Mouse (Mus musculus): ENCODE data around the gene Zglp1. TPM values are rescaled to one million over a fixed set of nuclear protein-coding genes. Genes with fewer than 3 reads are reported as not detected.

Gene Zglp1
- polyA plus RNA-seq, 1 experiment from 2014 or later = 1.3 TPM

GRCm38 (mm10) chr9:21022288-21022687 is 44.6 kb downstream of the Zglp1 start:
- ATAC-seq (ENCODE audit: low FRiP score, low read depth) = no peak
- no peak overlapping the region for H3K9ac ChIP-seq
- no peak overlapping the region for H3K27ac ChIP-seq
- H3K27me3 ChIP-seq = peaks cover 38% of the 10 kb centered on the region
- 54% methylated on average over 6 of the region's 6 CpGs for WGBS
- no peaks in the 10 kb centered on the region for H3K9me3 ChIP-seq
- H3K4me1 ChIP-seq = no peaks in the 10 kb centered on the region
- no peak overlapping the region for H3K4me2 ChIP-seq (replicated peaks)
- H3K4me3 ChIP-seq = no peak overlapping the region
- no peaks in the 10 kb centered on the region for H3K36me3 ChIP-seq

- Histone ChIP-seq H3K36me3 (no peaks in the 10 kb centered on the region), H3K9ac (no peak overlapping the region), H3K27me3 (peaks cover 40% of the 10 kb centered on the region), H3K4me3 (no peak overlapping the region), H3K4me1 (no peaks in the 10 kb centered on the region), H3K9me3 (no peaks in the 10 kb centered on the region), H3K27ac (no peak overlapping the region), H3K4me2 (replicated peaks) (no peak overlapping the region)
- ATAC-seq (ENCODE audit: low FRiP score, low read depth) = no peak
- 76% methylated on average over 3 of the region's 3 CpGs for WGBS
These were observed 45.5 kb downstream of the Zglp1 start for GRCm38 (mm10) chr9:21021363-21021762.

- H3K9ac ChIP-seq = no peak overlapping the region; the same call in 1 of the 2 replicates
- 76% methylated on average over 2 of the region's 2 CpGs for WGBS
- no peak overlapping the region for H3K4me3 ChIP-seq
- no peaks in the 10 kb centered on the region for H3K36me3 ChIP-seq
- H3K27me3 ChIP-seq = peaks cover 60% of the 10 kb centered on the region
- H3K4me2 ChIP-seq (replicated peaks) = no peak overlapping the region
- no peak for ATAC-seq (ENCODE audit: low FRiP score, low read depth)
- H3K9me3 ChIP-seq = no peaks in the 10 kb centered on the region
- no peak overlapping the region for H3K27ac ChIP-seq
- peaks cover 14% of the 10 kb centered on the region for H3K4me1 ChIP-seq
These were observed 48.3 kb downstream of the Zglp1 start for GRCm38 (mm10) chr9:21018600-21018999.

GRCm38 (mm10) chr9:21017177-21017575 is 49.7 kb downstream of the Zglp1 start:
- H3K9ac ChIP-seq = no peak overlapping the region
- H3K27ac ChIP-seq = no peak overlapping the region
- WGBS = 23% methylated on average over 4 of the region's 4 CpGs
- H3K4me1 ChIP-seq = peaks cover 14% of the 10 kb centered on the region
- ATAC-seq (ENCODE audit: low FRiP score, low read depth) = no peak
- H3K9me3 ChIP-seq = no peaks in the 10 kb centered on the region
- peak overlapping the region; percentile 43 for H3K4me3 ChIP-seq
- peaks cover 68% of the 10 kb centered on the region for H3K27me3 ChIP-seq
- H3K36me3 ChIP-seq = no peaks in the 10 kb centered on the region
- peak overlapping the region; percentile 63 for H3K4me2 ChIP-seq (replicated peaks)

- WGBS = 4% methylated on average over 17 of the region's 17 CpGs
- Histone ChIP-seq H3K36me3 (no peaks in the 10 kb centered on the region), H3K4me1 (peaks cover 14% of the 10 kb centered on the region), H3K9ac (peak overlapping the region; percentile 55; the same call in 1 of the 2 replicates), H3K9me3 (no peaks in the 10 kb centered on the region), H3K27ac (no peak overlapping the region), H3K4me2 (replicated peaks) (peak overlapping the region; percentile 63), H3K27me3 (peaks cover 70% of the 10 kb centered on the region), H3K4me3 (peak overlapping the region; percentile 43)
- ATAC-seq (ENCODE audit: low FRiP score, low read depth) = 0 out of 2 replicates have a peak, but pooled peaks have one; percentile 10
These were observed 50.3 kb downstream of the Zglp1 start for GRCm38 (mm10) chr9:21016331-21017176.

- H3K27ac ChIP-seq = no peak within 1 kb of the TSS
- peak; percentile 46; the same call in 1 of the 2 replicates for ATAC-seq (ENCODE audit: low FRiP score, low read depth)
- peak within 1 kb of the TSS; percentile 43 for H3K4me3 ChIP-seq
- no peaks in the 10 kb centered on the region for H3K36me3 ChIP-seq
- H3K9me3 ChIP-seq = no peaks in the 10 kb centered on the region
- peaks cover 14% of the 10 kb centered on the region for H3K4me1 ChIP-seq
- peak within 1 kb of the TSS; percentile 63 for H3K4me2 ChIP-seq (replicated peaks)
- peak within 1 kb of the TSS; percentile 55 for H3K9ac ChIP-seq
- WGBS = 1% methylated on average over 30 of the region's 30 CpGs
- peaks cover 70% of the 10 kb centered on the region for H3K27me3 ChIP-seq
These were observed 51.2 kb downstream of the Zglp1 start, which contains the start of gene Icam1 for GRCm38 (mm10) chr9:21015571-21016130. Icam1 (plus strand) TSS chr9:21015985.

- H3K36me3 ChIP-seq = no peaks in the 10 kb centered on the region
- H3K4me2 ChIP-seq (replicated peaks) = peak overlapping the region; percentile 63
- 2% methylated on average over 29 of the region's 29 CpGs for WGBS
- no peak for ATAC-seq (ENCODE audit: low FRiP score, low read depth)
- peak overlapping the region; percentile 55 for H3K9ac ChIP-seq
- H3K27me3 ChIP-seq = peaks cover 67% of the 10 kb centered on the region
- peak overlapping the region; percentile 43 for H3K4me3 ChIP-seq
- H3K27ac ChIP-seq = no peak overlapping the region
- H3K9me3 ChIP-seq = no peaks in the 10 kb centered on the region
- H3K4me1 ChIP-seq = peaks cover 14% of the 10 kb centered on the region
These were observed 52.0 kb downstream of the Zglp1 start for GRCm38 (mm10) chr9:21014691-21015570.

MicroRNAs within 50 kb of the gene (microRNA counts, 519-probe panel; counts per million panel counts)
- microRNA mmu-miR-1900 = 3,351 counts per million, percentile 58 among the panel's probes with 10 or more counts

Small RNA genes within 50 kb of the gene (microRNA-seq; reads per million reads assigned to microRNA genes)
- gene Mir1900 (not detected), gene Mir7082 (0.52 reads per million)

Other genes starting within 250 kb of the Zglp1 start
- not detected in 2 replicates for gene Rdh8, start 248.6 kb downstream of the Zglp1 start, polyA plus RNA-seq (2015; fragmentation: Nextera tagmentation; extraction: Ambion mirVana)
- gene A230050P20Rik, start 198.5 kb downstream of the Zglp1 start, polyA plus RNA-seq (2015; fragmentation: Nextera tagmentation; extraction: Ambion mirVana) = 4.6 and 5.6 TPM in 2 replicates
- gene Angptl6, start 187.4 kb downstream of the Zglp1 start, polyA plus RNA-seq (2015; fragmentation: Nextera tagmentation; extraction: Ambion mirVana) = 2.9 and 3.3 TPM in 2 replicates
- gene Ppan, start 178.9 kb downstream of the Zglp1 start, polyA plus RNA-seq (2015; fragmentation: Nextera tagmentation; extraction: Ambion mirVana) = 85.9 and 91.3 TPM in 2 replicates
- gene Eif3g, start 168.5 kb downstream of the Zglp1 start, polyA plus RNA-seq (2015; fragmentation: Nextera tagmentation; extraction: Ambion mirVana) = 329 and 337 TPM in 2 replicates
- gene Dnmt1, start 107.2 kb downstream of the Zglp1 start, polyA plus RNA-seq (2015; fragmentation: Nextera tagmentation; extraction: Ambion mirVana) = 97.6 and 104 TPM in 2 replicates
- gene S1pr2, start 90.3 kb downstream of the Zglp1 start, polyA plus RNA-seq (2015; fragmentation: Nextera tagmentation; extraction: Ambion mirVana) = 60.3 and 66.9 TPM in 2 replicates
- gene Mrpl4, start 64.4 kb downstream of the Zglp1 start, polyA plus RNA-seq (2015; fragmentation: Nextera tagmentation; extraction: Ambion mirVana) = 131 and 133 TPM in 2 replicates
- gene Icam1, start 51.1 kb downstream of the Zglp1 start, polyA plus RNA-seq (2015; fragmentation: Nextera tagmentation; extraction: Ambion mirVana) = 12.3 and 13.9 TPM in 2 replicates
- gene Icam4, start 37.7 kb downstream of the Zglp1 start, polyA plus RNA-seq (2015; fragmentation: Nextera tagmentation; extraction: Ambion mirVana) = 0.62 and 2.2 TPM in 2 replicates
- 0.05 and 0.08 TPM in 2 replicates for gene Icam5, start 35.0 kb downstream of the Zglp1 start, polyA plus RNA-seq (2015; fragmentation: Nextera tagmentation; extraction: Ambion mirVana)
- 0.59 and 0.88 TPM in 2 replicates for gene Gm49373, start 6.0 kb upstream of the Zglp1 start, polyA plus RNA-seq (2015; fragmentation: Nextera tagmentation; extraction: Ambion mirVana)
- gene Fdx1l, start 6.5 kb upstream of the Zglp1 start, polyA plus RNA-seq (2015; fragmentation: Nextera tagmentation; extraction: Ambion mirVana) = 54.8 and 61.6 TPM in 2 replicates
- gene Gm38431, start 24.9 kb upstream of the Zglp1 start, polyA plus RNA-seq (2015; fragmentation: Nextera tagmentation; extraction: Ambion mirVana) = 1.8 and 2.1 TPM in 2 replicates
- 55.0 and 63.2 TPM in 2 replicates for gene Raver1, start 24.9 kb upstream of the Zglp1 start, polyA plus RNA-seq (2015; fragmentation: Nextera tagmentation; extraction: Ambion mirVana)
- gene Tyk2, start 64.2 kb upstream of the Zglp1 start, polyA plus RNA-seq (2015; fragmentation: Nextera tagmentation; extraction: Ambion mirVana) = 13.7 and 16.5 TPM in 2 replicates
- 320 and 346 TPM in 2 replicates for gene Cdc37, start 82.9 kb upstream of the Zglp1 start, polyA plus RNA-seq (2015; fragmentation: Nextera tagmentation; extraction: Ambion mirVana)
- 5.4 and 6.1 TPM in 2 replicates for gene Pde4a, start 98.6 kb upstream of the Zglp1 start, polyA plus RNA-seq (2015; fragmentation: Nextera tagmentation; extraction: Ambion mirVana)
- gene Keap1, start 172.3 kb upstream of the Zglp1 start, polyA plus RNA-seq (2015; fragmentation: Nextera tagmentation; extraction: Ambion mirVana) = 79.7 and 82.5 TPM in 2 replicates
- 0.77 and 0.83 TPM in 2 replicates for gene S1pr5, start 181.3 kb upstream of the Zglp1 start, polyA plus RNA-seq (2015; fragmentation: Nextera tagmentation; extraction: Ambion mirVana)
- gene Atg4d, start 198.2 kb upstream of the Zglp1 start, polyA plus RNA-seq (2015; fragmentation: Nextera tagmentation; extraction: Ambion mirVana) = 31.4 and 32.8 TPM in 2 replicates
- 16.2 and 18.3 TPM in 2 replicates for gene Kri1, start 220.9 kb upstream of the Zglp1 start, polyA plus RNA-seq (2015; fragmentation: Nextera tagmentation; extraction: Ambion mirVana)
- gene Cdkn2d, start 224.3 kb upstream of the Zglp1 start, polyA plus RNA-seq (2015; fragmentation: Nextera tagmentation; extraction: Ambion mirVana) = 51.2 and 51.6 TPM in 2 replicates
- gene Ap1m2, start 245.2 kb upstream of the Zglp1 start, polyA plus RNA-seq (2015; fragmentation: Nextera tagmentation; extraction: Ambion mirVana) = 10.5 and 11.7 TPM in 2 replicates

Data from limb, embryonic 13.5 days (tissue).